Mouse (Mus musculus) NIH3T3 (cell line): ENCODE data around the gene Fgl2.

Experiments used
- DNase-seq: peaks from one replicate; pipeline ENCODE4 v3.0.0-alpha.2; 2012; ENCODE audit warnings: low read depth

Fgl2 gene

DNA sequence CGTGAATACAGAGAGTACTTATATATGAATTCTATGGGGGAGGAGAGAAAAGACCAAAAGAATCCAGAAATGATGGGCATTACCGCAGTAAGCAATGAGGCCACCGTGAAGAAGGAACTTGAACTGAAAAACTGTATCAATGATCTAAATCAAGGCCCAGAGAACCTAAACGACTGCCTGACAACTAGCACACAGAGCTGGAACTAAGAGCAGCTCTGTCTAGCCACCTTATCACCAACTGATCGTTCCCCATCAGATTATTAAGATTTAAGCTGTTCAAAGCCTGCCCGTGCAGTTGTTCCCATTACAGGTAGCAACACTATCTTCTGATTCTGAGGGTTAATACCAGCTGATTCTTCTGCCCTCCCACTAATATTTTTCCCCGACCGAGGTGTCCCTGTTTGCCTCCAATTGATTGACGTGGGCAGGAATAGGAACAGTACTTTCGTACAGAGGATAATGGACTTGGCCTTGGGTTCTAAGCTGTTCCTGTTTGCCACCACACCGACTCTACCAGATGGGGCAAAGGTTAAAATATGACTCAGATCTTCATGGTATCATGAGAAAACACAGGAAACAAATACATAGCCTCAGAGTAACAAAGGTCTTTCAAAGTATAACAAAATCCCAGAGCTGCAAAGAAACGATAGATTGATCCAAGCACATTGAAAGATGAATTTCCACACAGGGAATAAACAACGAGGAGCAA lies 12.0 kb downstream of the Fgl2 start:
- DNase-seq = no peak

DNA sequence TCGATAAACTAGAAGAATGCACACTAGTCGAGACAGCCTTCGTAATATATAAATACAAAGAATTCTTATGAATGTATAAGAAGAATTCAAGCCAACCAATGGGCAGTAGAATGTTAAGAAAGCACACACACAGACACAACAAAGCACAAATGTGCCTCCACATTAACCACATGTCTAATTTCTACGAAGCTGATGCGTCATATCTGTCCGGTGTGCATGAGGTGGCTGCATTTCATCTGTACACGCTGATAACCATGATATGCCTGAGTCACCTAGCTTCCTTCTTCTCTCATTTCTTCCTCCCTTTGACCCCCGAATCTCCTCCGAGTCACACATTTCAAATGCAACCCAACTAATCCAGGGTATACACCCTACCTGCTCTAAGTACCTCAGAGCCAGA lies 12.5 kb downstream of the Fgl2 start:
- DNase-seq = no peak

DNA sequence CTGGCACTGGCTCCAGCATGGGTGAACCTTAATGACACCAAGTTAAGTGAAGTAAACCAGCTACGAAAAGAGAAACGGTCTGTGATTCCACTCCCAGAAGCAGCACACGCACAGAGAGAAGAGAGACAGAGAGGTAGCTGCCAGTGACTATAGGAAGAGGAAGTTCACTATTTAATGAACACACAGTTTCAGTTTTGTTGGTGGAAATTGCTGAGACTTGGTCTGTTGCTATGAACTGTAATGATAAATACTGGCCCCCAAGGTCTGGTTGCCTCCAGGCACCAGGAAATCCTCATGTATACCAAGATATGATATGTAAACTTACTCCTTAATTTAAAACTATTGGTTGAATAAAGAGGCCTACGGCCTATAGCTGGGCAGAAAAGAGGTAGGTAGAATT lies 14.0 kb downstream of the Fgl2 start:
- DNase-seq = no peak

DNA sequence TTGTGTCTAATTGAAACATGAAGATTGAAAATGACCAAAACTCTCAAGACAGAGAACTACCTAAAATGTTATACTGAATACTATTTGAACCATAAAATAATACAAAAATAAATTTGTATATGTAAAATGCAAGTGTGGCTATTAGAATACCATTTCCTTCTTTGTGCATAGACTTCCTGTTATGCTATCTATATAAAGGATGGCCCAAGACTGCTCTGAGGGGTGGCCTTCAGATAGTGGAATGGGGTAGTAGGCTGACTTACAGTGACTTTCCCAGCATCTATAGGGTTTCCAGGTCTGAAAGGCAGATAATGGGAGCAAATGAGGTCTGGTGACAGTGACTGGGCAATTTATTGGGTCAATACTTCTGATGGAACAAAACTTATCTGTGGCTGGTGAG lies 14.9 kb downstream of the Fgl2 start:
- no peak for DNase-seq

GRCm38 (mm10) chr5:21388855-21389254 lies 16.4 kb downstream of the Fgl2 start:
- DNase-seq = no peak

GRCm38 (mm10) chr5:21391616-21392384 lies 19.4 kb downstream of the Fgl2 start:
- no peak for DNase-seq

- DNase-seq = no peak
Measured at GRCm38 (mm10) chr5:21394562-21394961, 22.1 kb downstream of the Fgl2 start.

- no peak for DNase-seq
Measured at GRCm38 (mm10) chr5:21395205-21395840, 22.9 kb downstream of the Fgl2 start.

- no peak for DNase-seq
Measured at GRCm38 (mm10) chr5:21411261-21411666, 38.8 kb downstream of the Fgl2 start.

DNA sequence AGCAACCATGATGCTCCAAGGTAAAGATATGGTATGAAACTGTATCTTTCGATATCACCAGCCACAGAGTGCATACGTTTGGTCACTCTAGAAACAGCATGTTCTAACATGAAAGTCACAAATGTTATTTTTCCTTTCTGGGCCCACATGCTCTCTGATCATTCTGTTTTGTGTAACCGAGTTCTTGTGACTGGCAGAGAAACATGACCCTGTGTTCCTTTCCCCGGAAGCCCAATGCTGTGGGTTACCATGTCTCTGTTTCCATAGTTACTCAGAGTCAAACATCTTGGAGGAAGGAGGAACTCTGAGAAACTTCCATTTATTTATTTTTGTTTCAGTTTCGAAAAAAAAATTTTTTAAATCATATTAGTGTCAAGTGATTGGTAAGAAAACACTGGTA lies 39.6 kb downstream of the Fgl2 start:
- DNase-seq = no peak

DNA sequence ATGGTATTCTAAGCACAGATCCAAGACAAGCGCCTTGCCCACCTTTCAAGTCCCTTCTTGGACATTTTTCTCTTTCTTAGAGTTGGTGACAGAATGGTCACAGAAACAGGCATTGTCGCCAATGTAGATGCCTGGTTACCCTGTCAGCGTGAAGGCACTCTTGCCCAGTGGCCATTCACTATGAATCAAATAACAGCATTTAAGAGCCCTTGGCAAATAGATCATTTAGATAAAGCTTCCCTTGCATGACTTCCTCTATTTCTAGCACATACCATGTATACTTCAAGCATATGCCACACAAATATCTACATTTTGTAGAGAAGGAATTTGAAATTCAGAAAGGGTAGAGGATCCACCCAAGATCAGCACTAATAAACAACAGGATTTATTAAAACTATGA lies 40.9 kb downstream of the Fgl2 start:
- no peak for DNase-seq

- no peak for DNase-seq
Measured at GRCm38 (mm10) chr5:21414116-21414820, 41.8 kb downstream of the Fgl2 start.

- DNase-seq = no peak
Measured at GRCm38 (mm10) chr5:21418613-21419012, 46.2 kb downstream of the Fgl2 start.

- DNase-seq = peak; percentile 71
Measured at GRCm38 (mm10) chr5:21420609-21421008, 48.2 kb downstream of the Fgl2 start.

GRCm38 (mm10) chr5:21424614-21425602 lies 52.5 kb downstream of the Fgl2 start, which contains the start of the genes Ccdc146 and Fam185a:
Ccdc146 (minus strand) TSS chr5:21424677.
Fam185a (plus strand) TSS chr5:21424958.
- peak; percentile 98 for DNase-seq

DNA sequence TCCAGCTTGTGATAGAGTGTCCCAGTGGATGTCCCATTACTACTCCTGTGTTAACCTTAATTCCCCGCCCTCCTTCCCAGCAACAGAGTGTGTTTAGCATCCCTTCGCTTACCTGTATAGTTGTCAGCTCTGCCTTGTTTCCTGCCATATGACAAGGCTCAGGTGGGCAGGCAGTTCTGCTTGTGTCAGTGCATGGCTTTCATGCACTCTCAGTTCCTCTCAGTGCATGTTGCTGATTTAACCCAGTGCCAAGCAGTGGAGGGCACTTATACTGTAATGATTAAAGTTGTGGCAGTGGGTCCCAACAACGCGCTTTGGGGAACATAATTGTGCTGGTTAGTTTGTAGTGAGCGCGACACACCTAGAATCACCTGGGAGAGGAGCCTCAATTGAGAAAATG lies 54.2 kb downstream of the Fgl2 start:
- no peak for DNase-seq
